28 mouse cellular contexts compared by ENCODE assay signal in genomic region chr5:96308086-96308485, GRCm38 (mm10).
DNase-seq lines count a peak whose midpoint lies in the region; ATAC-seq lines count a peak whose summit lies in the region.
"Had no signal": no experiment of that assay in that cellular context is flagged by ENCODE, and none has a peak within 500 bp of the region (broad histone marks: within the 10 kb centered on the region; RNA-seq: fewer than 3 reads in every experiment).

No protein-coding gene starts in this region.

- 83% methylated on average over 13 of the region's 13 CpGs for WGBS in forebrain, embryonic 14.5 days
- 74% methylated on average over 13 of the region's 13 CpGs for WGBS in forebrain, embryonic 16.5 days
- 88% methylated on average over 13 of the region's 13 CpGs for WGBS in hindbrain, embryonic 14.5 days
- WGBS in hindbrain, embryonic 10.5 days, result 92% methylated on average over 13 of the region's 13 CpGs
- 80% methylated on average over 13 of the region's 13 CpGs for WGBS in midbrain, embryonic 14.5 days
- whole genome bisulfite sequencing in midbrain, embryonic 13.5 days, result 81% methylated on average over 13 of the region's 13 CpGs
- 72% methylated on average over 13 of the region's 13 CpGs for WGBS in midbrain, embryonic 16.5 days

- no peak for ATAC-seq in forebrain, embryonic 14.5 days
- no peak for ATAC-seq in forebrain, embryonic 16.5 days
- no peak for ATAC-seq in hindbrain, embryonic 14.5 days (ENCODE audit: low FRiP score)
- no peak for ATAC-seq in midbrain, embryonic 14.5 days (ENCODE audit: low FRiP score, low TSS enrichment)
- ATAC-seq in midbrain, embryonic 13.5 days, result no peak
- ATAC-seq in midbrain, embryonic 16.5 days, result no peak
- ATAC-seq: forebrain, embryonic 13.5 days; inflammation-experienced regulatory T-cells, adult 6 months; liver, embryonic 12.5 days; liver, postnatal 0 days; Patski had no signal

- DNase-seq in forebrain, embryonic 14.5 days (ENCODE audit: low spot score), result peak; percentile 8
- no peak for DNase-seq in hindbrain, embryonic 14.5 days (ENCODE audit: low spot score)
- no peak for DNase-seq in hindbrain, embryonic 10.5 days (ENCODE audit: low spot score)
- DNase-seq in midbrain, embryonic 14.5 days, result no peak
- no peak for DNase-seq in heart, postnatal 25 days (ENCODE audit: low spot score)
- DNase-seq: adrenal gland, postnatal 14 days; cerebellum, adult 18-20 months; cerebellum, postnatal 10 days; gastrocnemius, postnatal 10 days; kidney, adult 11 months; kidney, postnatal 25 days; left cerebral cortex, postnatal 4 days; liver, postnatal 0 days; lung, postnatal 4 days; thymus, adult 18-20 months; thymus, postnatal 25 days had no signal

- no peak overlapping the region for H3K27ac ChIP-seq in forebrain, embryonic 14.5 days (ENCODE audit: low read depth, low read length)
- no peak overlapping the region for H3K27ac ChIP-seq in forebrain, embryonic 16.5 days (ENCODE audit: low read length)
- no peak overlapping the region for H3K27ac ChIP-seq in hindbrain, embryonic 14.5 days
- H3K27ac ChIP-seq in hindbrain, embryonic 10.5 days, result no peak overlapping the region
- H3K27ac ChIP-seq in midbrain, embryonic 14.5 days (replicated peaks; ENCODE audit: low read depth, low read length), result no peak overlapping the region
- H3K27ac ChIP-seq in midbrain, embryonic 13.5 days, result no peak overlapping the region
- H3K27ac ChIP-seq in midbrain, embryonic 16.5 days (ENCODE audit: low read length), result 0 out of 2 replicates have a peak overlapping the region, but pooled peaks have one; percentile 11
- H3K27ac ChIP-seq: embryonic facial prominence, embryonic 10.5 days; embryonic facial prominence, embryonic 15.5 days; forebrain, embryonic 13.5 days; liver, embryonic 12.5 days; stomach, embryonic 15.5 days had no signal

- H3K36me3 ChIP-seq in forebrain, embryonic 14.5 days (ENCODE audit: control insufficient read depth, insufficient read depth, low read length), result no peaks in the 10 kb centered on the region
- no peaks in the 10 kb centered on the region for H3K36me3 ChIP-seq in forebrain, embryonic 16.5 days (ENCODE audit: control insufficient read depth, insufficient read depth)
- no peaks in the 10 kb centered on the region for H3K36me3 ChIP-seq in hindbrain, embryonic 14.5 days (replicated peaks; ENCODE audit: control insufficient read depth, insufficient read depth)
- H3K36me3 ChIP-seq in hindbrain, embryonic 10.5 days, result no peaks in the 10 kb centered on the region
- no peaks in the 10 kb centered on the region for H3K36me3 ChIP-seq in midbrain, embryonic 14.5 days (ENCODE audit: control insufficient read depth, insufficient read depth, low read length)
- no peaks in the 10 kb centered on the region for H3K36me3 ChIP-seq in midbrain, embryonic 13.5 days
- no peaks in the 10 kb centered on the region for H3K36me3 ChIP-seq in midbrain, embryonic 16.5 days (ENCODE audit: control insufficient read depth, insufficient read depth, low read length)
- H3K36me3 ChIP-seq: embryonic facial prominence, embryonic 10.5 days; embryonic facial prominence, embryonic 15.5 days; heart, embryonic 12.5 days; liver, embryonic 12.5 days; stomach, embryonic 15.5 days had no signal

- H3K9ac ChIP-seq in forebrain, embryonic 14.5 days (ENCODE audit: low read length), result no peak overlapping the region
- no peak overlapping the region for H3K9ac ChIP-seq in forebrain, embryonic 16.5 days (replicated peaks; ENCODE audit: low read depth, low read length)
- no peak overlapping the region for H3K9ac ChIP-seq in hindbrain, embryonic 14.5 days
- H3K9ac ChIP-seq in midbrain, embryonic 14.5 days (replicated peaks; ENCODE audit: low read length), result no peak overlapping the region
- no peak overlapping the region for H3K9ac ChIP-seq in midbrain, embryonic 13.5 days (replicated peaks)
- no peak overlapping the region for H3K9ac ChIP-seq in midbrain, embryonic 16.5 days (ENCODE audit: low read depth, low read length)
- H3K9ac ChIP-seq: embryonic facial prominence, embryonic 15.5 days; forebrain, embryonic 13.5 days; heart, embryonic 12.5 days; liver, embryonic 12.5 days; liver, postnatal 0 days; stomach, embryonic 15.5 days had no signal

- H3K27me3 ChIP-seq in forebrain, embryonic 14.5 days (replicated peaks; ENCODE audit: control insufficient read depth, insufficient read depth, low read length), result no peaks in the 10 kb centered on the region
- no peaks in the 10 kb centered on the region for H3K27me3 ChIP-seq in forebrain, embryonic 16.5 days (replicated peaks; ENCODE audit: control insufficient read depth, insufficient read depth, low read length)
- H3K27me3 ChIP-seq in hindbrain, embryonic 14.5 days (ENCODE audit: control insufficient read depth, insufficient read depth, low read length), result no peaks in the 10 kb centered on the region
- no peaks in the 10 kb centered on the region for H3K27me3 ChIP-seq in hindbrain, embryonic 10.5 days (ENCODE audit: insufficient read depth, poor library complexity, severe bottlenecking)
- H3K27me3 ChIP-seq in midbrain, embryonic 14.5 days (ENCODE audit: control insufficient read depth, insufficient read depth, low read length), result no peaks in the 10 kb centered on the region
- H3K27me3 ChIP-seq in midbrain, embryonic 13.5 days, result no peaks in the 10 kb centered on the region
- no peaks in the 10 kb centered on the region for H3K27me3 ChIP-seq in midbrain, embryonic 16.5 days (ENCODE audit: control insufficient read depth, insufficient read depth, low read depth, low read length)
- H3K27me3 ChIP-seq: embryonic facial prominence, embryonic 15.5 days; forebrain, embryonic 13.5 days; heart, embryonic 12.5 days; liver, embryonic 12.5 days; megakaryocyte, embryonic 14.5 days; Patski; stomach, embryonic 15.5 days had no signal

- H3K4me1 ChIP-seq in forebrain, embryonic 14.5 days (ENCODE audit: control insufficient read depth, insufficient read depth, low read length), result peaks cover 3% of the 10 kb centered on the region; the same call in 1 of the 2 replicates
- peaks cover 6% of the 10 kb centered on the region for H3K4me1 ChIP-seq in forebrain, embryonic 16.5 days (replicated peaks; ENCODE audit: control insufficient read depth, insufficient read depth, low read length)
- no peaks in the 10 kb centered on the region; the same call in 1 of the 2 replicates for H3K4me1 ChIP-seq in hindbrain, embryonic 14.5 days (replicated peaks; ENCODE audit: control insufficient read depth, insufficient read depth, low read length)
- H3K4me1 ChIP-seq in hindbrain, embryonic 10.5 days (replicated peaks), result no peaks in the 10 kb centered on the region
- 0 out of 2 replicates have a peak, but pooled peaks cover 6% of the 10 kb centered on the region for H3K4me1 ChIP-seq in midbrain, embryonic 14.5 days (ENCODE audit: control insufficient read depth, insufficient read depth, low read length)
- H3K4me1 ChIP-seq in midbrain, embryonic 13.5 days (replicated peaks), result peaks cover 7% of the 10 kb centered on the region; the same call in 1 of the 2 replicates
- peaks cover 3% of the 10 kb centered on the region; the same call in 1 of the 2 replicates for H3K4me1 ChIP-seq in midbrain, embryonic 16.5 days (ENCODE audit: control insufficient read depth, insufficient read depth, low read length)
- H3K4me1 ChIP-seq: embryonic facial prominence, embryonic 15.5 days; heart, embryonic 12.5 days; liver, embryonic 12.5 days; megakaryocyte, embryonic 14.5 days; stomach, embryonic 15.5 days had no signal

- H3K9me3 ChIP-seq in forebrain, embryonic 14.5 days (replicated peaks; ENCODE audit: control insufficient read depth, low read length), result no peaks in the 10 kb centered on the region
- H3K9me3 ChIP-seq in forebrain, embryonic 16.5 days (ENCODE audit: control insufficient read depth, low read length), result no peaks in the 10 kb centered on the region
- H3K9me3 ChIP-seq in hindbrain, embryonic 14.5 days (ENCODE audit: control insufficient read depth, low read length), result no peaks in the 10 kb centered on the region
- no peaks in the 10 kb centered on the region for H3K9me3 ChIP-seq in hindbrain, embryonic 10.5 days
- no peaks in the 10 kb centered on the region for H3K9me3 ChIP-seq in midbrain, embryonic 14.5 days (ENCODE audit: control insufficient read depth, low read length)
- no peaks in the 10 kb centered on the region for H3K9me3 ChIP-seq in midbrain, embryonic 13.5 days
- H3K9me3 ChIP-seq in midbrain, embryonic 16.5 days (replicated peaks; ENCODE audit: control insufficient read depth, low read length, poor library complexity, severe bottlenecking), result no peaks in the 10 kb centered on the region
- H3K9me3 ChIP-seq: embryonic facial prominence, embryonic 10.5 days; embryonic facial prominence, embryonic 15.5 days; forebrain, embryonic 13.5 days; heart, embryonic 12.5 days; liver, embryonic 12.5 days; megakaryocyte, embryonic 14.5 days; stomach, embryonic 15.5 days had no signal

- intact Hi-C loops in heart, postnatal 25 days (cut with DNase I), result no loop called here

- no peak overlapping the region for H3K4me3 ChIP-seq in forebrain, embryonic 14.5 days (ENCODE audit: low read depth, low read length)
- H3K4me3 ChIP-seq in forebrain, embryonic 16.5 days (replicated peaks; ENCODE audit: low read length), result no peak overlapping the region
- no peak overlapping the region for H3K4me3 ChIP-seq in hindbrain, embryonic 14.5 days (replicated peaks; ENCODE audit: low read length)
- H3K4me3 ChIP-seq in hindbrain, embryonic 10.5 days, result no peak overlapping the region
- H3K4me3 ChIP-seq in midbrain, embryonic 14.5 days (replicated peaks; ENCODE audit: low read depth, low read length), result no peak overlapping the region
- H3K4me3 ChIP-seq in midbrain, embryonic 13.5 days (replicated peaks), result no peak overlapping the region
- peak overlapping the region; percentile 6; the same call in 1 of the 2 replicates for H3K4me3 ChIP-seq in midbrain, embryonic 16.5 days (ENCODE audit: low read depth, low read length)
- H3K4me3 ChIP-seq: embryonic facial prominence, embryonic 10.5 days; embryonic facial prominence, embryonic 15.5 days; forebrain, embryonic 13.5 days; heart, embryonic 12.5 days; liver, embryonic 12.5 days; megakaryocyte, embryonic 14.5 days; stomach, embryonic 15.5 days had no signal

- H3K4me2 ChIP-seq in forebrain, embryonic 14.5 days (ENCODE audit: low read length), result no peak overlapping the region
- no peak overlapping the region for H3K4me2 ChIP-seq in forebrain, embryonic 16.5 days (ENCODE audit: low read length)
- peak overlapping the region; percentile 1; the same call in 1 of the 2 replicates for H3K4me2 ChIP-seq in hindbrain, embryonic 14.5 days (replicated peaks)
- H3K4me2 ChIP-seq in midbrain, embryonic 14.5 days (ENCODE audit: low read length), result peak overlapping the region; percentile 10; the same call in 1 of the 2 replicates
- no peak overlapping the region for H3K4me2 ChIP-seq in midbrain, embryonic 13.5 days (replicated peaks)
- peak overlapping the region; percentile 26; the same call in 1 of the 2 replicates for H3K4me2 ChIP-seq in midbrain, embryonic 16.5 days (ENCODE audit: low read length)
- H3K4me2 ChIP-seq: embryonic facial prominence, embryonic 15.5 days; forebrain, embryonic 13.5 days; heart, embryonic 12.5 days; liver, embryonic 12.5 days; stomach, embryonic 15.5 days had no signal

Comparison
In these comparisons a context has a peak if more than half of its experiments do, and no peak if none do; other contexts are left out.
1. H3K4me2 ChIP-seq: peak in hindbrain, embryonic 14.5 days (single experiment), midbrain, embryonic 14.5 days (single experiment) and midbrain, embryonic 16.5 days (single experiment); none in forebrain, embryonic 14.5 days (single experiment), forebrain, embryonic 16.5 days (single experiment) and midbrain, embryonic 13.5 days (single experiment).